Mouse (Mus musculus) frontal cortex, postnatal 14 days (tissue): ENCODE measurements around the gene Naif1.
"Not testable (repeated sequence)": the region's sequence is repeated elsewhere in the genome, so short reads cannot be mapped to it uniquely, and the experiment has no call there.

Source experiments
- DNase-seq, 2 experiments: peaks; one replicate each; pipeline ENCODE4 v3.0.0; 2022; ENCODE audit warnings: low spot score in 2 of 2

The Naif1 gene

DNA sequence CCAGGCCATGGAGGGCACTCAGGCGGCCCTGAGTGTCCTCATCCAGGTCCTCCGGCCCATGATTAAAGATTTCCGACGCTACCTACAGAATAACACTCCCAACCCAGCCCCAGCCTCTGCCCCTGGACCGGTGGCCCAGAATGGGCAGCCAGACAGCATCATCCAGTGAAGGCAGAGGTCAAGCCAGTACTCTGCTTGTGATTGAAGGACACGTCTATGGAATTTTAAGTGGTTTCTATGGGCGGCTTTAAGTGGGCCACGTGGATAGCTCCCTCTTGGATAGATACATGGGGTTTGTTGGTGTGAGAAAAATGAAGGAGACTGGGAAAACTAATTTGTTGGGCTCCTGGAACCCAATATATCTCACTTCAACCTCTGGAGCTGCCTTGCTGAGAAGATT, 4.8 kb downstream of the Naif1 start:
- DNase-seq, result no peak

- DNase-seq, result no peak
Observed at GRCm38 (mm10) chr2:32458300-32458699, 8.0 kb downstream of the Naif1 start.

DNA sequence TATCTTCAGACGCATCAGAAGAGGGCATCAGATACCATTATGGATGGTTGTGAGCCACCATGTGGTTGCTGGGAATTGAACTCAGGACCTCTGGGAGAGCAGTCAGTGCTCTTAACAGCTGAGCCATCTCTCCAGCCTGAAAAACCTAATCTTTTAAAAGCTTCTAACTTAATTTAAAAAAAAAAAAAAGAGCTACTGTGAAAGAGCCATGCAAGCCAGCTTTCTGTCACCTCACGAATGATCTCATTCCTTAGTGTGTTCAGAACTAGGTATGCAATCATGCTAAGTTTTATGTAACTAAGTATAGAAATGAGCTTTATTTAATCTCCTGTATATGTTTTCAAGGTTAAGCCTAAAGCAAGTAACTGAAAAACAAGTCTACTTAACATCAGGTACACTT, 9.4 kb downstream of the Naif1 start:
- DNase-seq, result no peak

GRCm38 (mm10) chr2:32463773-32464172, 13.5 kb downstream of the Naif1 start:
- DNase-seq, result no peak

DNA sequence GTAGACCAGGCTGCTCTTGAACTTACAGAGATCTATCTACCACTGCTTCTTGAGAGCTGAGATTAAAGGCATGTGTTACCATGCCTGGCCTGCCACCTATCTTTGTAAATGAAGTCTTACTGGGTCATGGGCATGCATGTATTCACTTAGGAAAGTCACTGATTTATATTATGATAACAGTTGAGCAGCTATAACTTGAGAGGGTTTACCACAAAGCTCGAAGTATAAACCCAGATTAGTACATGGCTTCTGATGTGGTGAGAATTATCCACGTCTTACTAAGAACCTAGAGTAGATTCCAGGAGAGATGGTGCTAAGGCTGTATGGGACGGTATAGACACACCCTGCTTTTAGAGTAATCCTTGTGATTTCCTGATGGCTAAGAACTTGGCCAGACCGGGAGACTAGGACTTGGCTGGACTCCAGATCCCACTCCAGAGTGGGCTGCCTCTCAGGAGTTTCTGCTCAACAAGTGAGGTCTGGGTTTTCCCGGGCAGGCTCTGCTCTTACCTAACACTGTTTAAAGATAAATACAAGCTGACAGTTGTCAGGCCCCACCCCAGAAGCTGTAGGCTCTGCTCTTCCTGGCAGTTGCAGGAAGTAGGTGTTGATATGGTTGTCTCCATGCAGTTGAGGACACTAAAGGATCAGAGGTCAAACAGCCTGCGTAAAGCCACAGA, 14.1 kb downstream of the Naif1 start:
- no peak for DNase-seq

DNA sequence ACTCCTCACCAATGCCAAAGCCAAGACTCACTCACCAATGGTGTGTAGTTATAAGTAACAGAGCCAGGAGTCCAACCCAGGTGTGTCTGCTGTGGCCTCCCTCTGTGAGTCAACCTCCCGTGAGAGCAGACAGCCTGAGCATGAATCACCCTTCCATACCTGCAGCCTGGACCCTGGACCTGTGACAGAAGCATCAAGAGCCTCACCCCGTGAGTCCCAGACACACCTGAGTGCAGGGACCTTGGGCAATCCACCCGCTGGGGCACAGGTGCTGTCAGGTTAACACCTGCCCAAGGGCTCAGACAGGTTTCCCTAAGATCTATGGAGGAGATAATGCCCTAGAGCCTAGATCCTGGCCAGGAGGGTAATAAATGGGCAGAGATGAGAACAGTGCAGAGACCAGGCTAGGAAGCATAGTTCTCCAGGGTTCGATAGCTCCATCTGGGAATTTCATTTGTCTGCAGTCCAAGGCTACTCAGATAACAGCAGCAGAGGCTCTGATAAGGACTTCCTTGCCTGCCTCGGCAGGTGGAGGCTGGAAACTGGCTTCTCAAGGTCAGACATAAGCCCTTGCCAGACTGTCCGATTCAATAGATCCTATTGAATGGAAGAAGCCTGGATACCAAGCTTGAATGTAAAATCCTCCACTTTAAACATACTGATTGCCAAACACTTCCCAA, 20.9 kb downstream of the Naif1 start:
- no peak for DNase-seq

- no peak for DNase-seq
Observed at GRCm38 (mm10) chr2:32471681-32472061, 21.4 kb downstream of the Naif1 start.

DNA sequence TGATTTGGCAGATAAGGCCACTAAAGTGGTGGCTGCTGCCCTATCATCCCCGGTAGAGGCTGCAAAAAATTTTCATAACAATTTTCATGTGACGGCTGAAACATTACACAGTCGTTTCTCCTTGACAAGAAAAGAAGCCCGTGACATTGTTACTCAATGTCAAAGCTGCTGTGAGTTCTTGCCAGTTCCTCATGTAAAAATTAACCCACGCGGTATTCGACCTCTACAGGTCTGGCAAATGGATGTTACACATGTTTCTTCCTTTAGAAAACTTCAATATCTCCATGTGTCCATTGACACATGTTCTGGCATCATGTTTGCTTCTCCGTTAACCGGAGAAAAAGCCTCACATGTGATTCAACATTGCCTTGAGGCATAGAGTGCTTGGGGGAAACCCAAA, 25.1 kb downstream of the Naif1 start:
- not testable (repeated sequence) for DNase-seq

DNA sequence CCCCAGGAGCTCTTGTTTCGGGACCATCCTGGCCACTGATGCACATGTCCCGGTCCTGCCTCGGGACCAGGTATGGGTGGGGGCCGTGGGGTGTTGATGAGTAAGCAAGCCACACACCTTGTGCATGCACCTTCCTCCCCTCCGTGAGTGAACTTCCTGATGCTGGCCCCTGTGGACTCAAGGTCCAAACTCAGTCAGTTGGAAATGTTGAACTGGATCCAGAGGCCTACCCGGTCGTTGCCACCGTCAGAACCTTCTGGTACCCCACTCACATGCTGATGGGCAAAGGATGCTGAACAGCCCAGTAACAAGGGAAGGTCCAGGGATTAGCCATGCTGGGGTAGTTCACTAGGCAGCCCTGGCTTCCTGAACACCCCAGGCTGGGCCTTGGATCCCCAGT, 32.1 kb downstream of the Naif1 start:
- DNase-seq, result no peak

DNA sequence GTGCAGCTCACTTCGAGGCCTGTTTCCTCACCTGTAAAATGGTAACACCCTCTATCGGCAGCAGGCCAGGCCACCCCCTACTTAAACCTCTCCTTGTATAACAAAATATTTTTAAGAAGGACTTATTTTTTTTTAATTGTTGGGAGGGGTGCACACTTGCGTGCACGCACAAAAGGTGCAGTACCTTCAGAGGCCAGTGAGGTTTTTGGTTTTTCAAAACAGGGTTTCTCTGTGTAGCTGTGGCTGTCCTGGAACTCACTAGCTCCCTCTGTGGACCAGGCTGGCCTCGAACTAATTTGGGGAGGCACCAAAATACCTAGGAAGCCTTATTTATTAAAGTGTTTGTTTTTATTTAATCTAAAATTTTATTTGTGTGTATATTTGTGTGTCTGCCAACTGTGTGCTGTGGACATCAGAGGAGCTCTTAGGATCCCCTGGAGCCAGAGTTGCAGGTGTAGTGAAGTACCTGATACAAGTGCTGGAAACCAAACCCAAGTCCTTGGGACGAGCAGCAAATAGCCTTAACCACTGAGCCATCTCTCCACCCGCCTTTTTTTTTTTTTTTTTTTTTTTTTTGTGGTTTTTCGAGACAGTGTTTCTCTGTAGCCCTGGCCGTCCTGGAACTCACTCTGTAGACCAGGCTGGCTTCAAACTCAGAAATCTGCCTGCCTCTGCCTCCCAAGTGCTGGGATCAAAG, 33.1 kb downstream of the Naif1 start:
- DNase-seq, result no peak

GRCm38 (mm10) chr2:32484933-32485332, 34.7 kb downstream of the Naif1 start:
- DNase-seq, result no peak

- no peak for DNase-seq
Observed at GRCm38 (mm10) chr2:32485751-32486150, 35.5 kb downstream of the Naif1 start.

DNA sequence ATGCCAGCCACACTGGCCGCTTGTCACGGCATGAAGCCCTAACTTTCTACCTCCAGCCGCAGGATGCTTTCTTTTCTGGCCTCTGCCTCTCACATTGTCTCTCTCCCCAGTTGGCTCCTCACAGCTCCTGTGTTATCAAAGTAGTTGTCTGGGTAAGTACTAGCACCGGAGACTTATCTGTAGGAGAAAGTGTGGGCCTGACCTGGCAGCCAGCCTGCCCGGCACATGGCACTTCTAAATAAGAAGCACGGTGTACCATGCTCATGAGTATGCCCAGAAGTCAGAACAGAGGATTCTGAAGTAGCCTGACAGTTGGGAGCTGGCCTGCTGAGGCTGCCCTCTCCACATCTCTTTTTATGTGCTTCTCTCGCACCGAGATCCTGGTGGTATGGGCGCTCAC, 35.9 kb downstream of the Naif1 start:
- no peak for DNase-seq

DNA sequence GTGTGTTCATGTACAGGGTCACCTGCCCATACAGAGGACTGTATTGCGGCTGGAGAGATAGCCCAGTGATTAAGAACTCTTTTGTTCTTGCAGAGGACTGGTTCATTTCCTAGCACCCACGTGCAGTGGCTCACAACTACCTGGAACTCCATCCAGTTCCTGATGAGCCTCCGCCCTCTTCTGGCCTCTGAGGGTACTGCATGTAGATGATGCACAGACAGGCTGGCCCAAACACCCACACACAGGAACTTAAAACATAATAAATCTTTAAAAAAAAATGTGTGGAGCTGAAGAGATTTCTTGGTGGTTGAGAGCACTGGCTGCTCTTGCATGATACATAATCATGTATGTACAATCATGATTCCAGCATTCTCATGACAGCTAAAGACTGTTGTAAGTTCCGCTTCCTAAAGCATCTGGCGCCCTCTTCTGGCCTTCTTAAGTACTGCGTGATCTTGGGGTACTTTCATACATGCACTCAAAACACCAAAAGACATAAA, 36.9 kb downstream of the Naif1 start:
- DNase-seq, result peak; percentile 81 to 91

DNA sequence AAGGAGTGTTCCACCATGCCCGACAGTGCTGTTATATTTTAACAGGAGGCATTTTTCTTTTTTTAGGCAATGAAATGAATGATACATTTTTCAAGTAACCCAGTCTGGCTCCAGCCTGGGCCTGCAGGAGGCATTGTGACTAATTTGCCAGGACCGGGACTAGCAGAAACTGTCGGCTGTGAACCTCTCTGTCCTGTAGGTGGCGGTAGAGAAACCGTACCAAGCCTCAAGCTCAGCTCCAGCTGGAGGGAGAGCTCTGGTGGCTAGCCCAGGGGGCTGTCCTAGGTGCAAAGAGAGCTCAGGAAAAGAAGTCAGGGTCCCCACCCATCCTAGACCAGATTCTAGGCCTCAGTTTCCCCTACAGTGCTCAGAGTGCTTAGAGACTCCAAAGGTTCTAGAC, 38.4 kb downstream of the Naif1 start:
- DNase-seq, result peak; percentile 67 to 73

DNA sequence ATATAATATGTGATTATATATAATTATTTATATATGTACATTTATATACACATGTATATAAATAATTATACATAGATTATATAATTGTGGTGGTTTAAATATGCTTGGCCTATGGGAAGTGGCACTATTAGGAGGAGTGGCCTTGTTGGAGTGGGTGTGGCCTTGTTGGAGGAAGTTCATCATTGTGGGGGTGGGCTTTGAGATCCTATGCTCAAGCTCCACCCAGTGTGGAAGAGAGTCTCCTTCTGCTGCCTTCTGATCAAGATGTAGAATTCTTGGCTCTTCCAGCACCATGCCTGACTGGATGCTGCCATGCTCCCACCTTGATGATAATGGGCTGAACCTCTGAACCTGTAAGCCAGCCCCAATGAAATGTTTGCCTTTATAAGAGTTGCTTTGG, 40.5 kb downstream of the Naif1 start:
- DNase-seq, result not testable (repeated sequence)

DNA sequence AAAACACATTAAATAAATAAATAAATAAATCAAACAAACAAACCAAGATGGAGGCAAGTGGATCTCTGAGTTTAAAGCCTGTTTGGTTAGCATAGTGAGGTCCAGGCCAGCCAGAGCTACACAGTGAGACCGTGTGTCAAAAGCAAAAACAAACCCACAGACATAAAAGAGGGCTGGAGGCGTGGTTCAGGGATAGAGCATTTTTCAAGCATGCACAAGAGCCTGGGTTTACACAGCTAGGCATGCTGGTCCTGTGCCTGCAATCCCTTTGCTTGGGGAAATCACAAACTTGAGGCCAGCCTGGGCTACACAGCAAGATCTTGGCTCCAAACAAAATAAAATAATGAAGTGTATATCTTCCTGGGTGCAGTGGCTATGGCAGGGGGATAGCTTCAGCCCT, 42.4 kb downstream of the Naif1 start:
- no peak for DNase-seq

DNA sequence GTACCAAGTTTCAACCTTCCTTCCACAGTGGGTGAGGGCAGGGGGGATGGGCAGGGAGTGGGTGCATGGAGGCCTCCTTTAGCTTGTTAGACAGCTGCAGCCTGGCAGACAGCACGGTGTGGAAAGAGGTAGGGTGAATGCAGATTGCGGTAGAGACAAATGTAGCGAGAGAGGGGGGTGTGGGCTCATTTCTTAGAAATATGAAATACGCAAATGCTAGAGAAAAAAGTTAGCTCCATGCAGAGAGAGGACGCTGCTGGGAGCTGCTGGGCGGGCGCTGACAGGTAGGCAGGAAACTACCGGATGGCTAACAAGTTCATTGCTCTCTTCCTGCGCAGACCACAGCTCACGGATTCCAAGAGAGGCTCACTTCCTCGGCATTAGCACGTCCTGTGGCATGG, 43.0 kb downstream of the Naif1 start:
- DNase-seq, result no peak

DNA sequence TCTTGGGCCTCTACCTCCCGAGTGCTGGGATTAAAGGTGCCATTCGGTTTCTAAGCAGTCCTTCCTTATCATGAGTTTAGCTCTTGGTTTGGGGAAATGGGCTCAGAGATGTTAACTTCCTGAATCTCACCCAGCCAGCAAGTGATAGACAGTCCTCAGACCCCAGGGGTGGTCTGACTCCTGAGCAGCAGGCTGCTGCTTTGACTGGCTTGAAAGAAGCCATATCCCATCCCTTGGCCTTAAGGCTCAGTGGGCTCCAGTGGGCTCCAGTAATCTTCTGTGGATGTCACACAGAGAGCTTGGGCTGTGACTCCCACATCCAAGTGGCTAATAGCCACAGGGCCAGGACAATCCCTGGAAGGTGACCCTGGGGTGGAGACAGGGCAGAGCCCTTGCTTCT, 44.3 kb downstream of the Naif1 start:
- no peak for DNase-seq

GRCm38 (mm10) chr2:32495185-32495726, 45.0 kb downstream of the Naif1 start:
- DNase-seq, result no peak

GRCm38 (mm10) chr2:32496190-32496589, 45.9 kb downstream of the Naif1 start:
- no peak for DNase-seq

DNA sequence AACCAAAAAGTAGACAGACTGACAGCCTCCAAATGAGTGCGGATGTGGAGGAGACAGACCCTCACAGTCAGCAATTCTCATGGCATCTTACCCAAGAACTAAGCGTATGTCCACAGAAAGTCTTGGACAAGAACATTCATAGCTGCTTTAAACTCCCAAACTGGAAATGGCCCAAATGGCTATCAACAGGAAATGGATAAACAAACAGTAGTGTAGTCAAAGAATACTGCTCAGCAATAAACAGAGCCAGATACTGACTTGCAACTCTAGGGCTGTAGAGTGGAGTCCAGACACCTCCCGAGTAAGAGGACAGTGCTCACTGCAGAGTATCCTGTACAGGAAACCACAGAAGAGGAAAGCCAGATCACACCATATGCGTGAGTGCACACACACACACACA, 49.1 kb downstream of the Naif1 start:
- DNase-seq, result no peak

- no peak for DNase-seq
Observed at GRCm38 (mm10) chr2:32500461-32500860, 50.2 kb downstream of the Naif1 start.
